Mouse (Mus musculus): ENCODE data around the gene Tapt1.

- TF ChIP-seq CTCF (IDR thresholded peaks at IDR 0.05; ENCODE audit: low read depth): no peak
- no peak for TF ChIP-seq EP300 (IDR thresholded peaks at IDR 0.05; ENCODE audit: low read depth)
Observed at GRCm38 (mm10) chr5:44228323-44228722, 1.9 kb upstream of the Tapt1 start.
